Mouse (Mus musculus): ENCODE results near the gene Wfdc8. TPM values are rescaled to one million over a fixed set of nuclear protein-coding genes. Genes with fewer than 3 reads are reported as not detected.

Gene Wfdc8
- total RNA-seq (2023), result not detected

DNA sequence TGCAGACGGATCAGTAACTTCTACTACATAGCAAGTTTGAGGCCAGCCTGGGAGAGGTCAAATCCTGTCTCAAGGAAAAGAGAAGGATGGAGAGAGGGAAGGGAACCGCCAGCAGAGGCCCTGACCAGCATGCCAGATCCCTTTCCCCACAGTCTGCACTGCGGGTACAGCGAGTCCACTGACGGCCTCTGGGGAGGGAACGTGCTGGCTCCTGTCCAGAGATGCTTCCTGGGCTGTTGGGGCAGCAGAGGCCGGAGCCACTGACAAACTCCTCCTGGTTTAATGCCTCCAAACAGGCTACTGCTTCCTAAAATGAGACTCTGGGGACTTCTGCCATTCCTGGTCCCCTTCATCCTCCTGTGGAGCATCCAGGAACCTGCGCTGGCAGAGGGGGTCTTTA, at the start of gene Wfdc8, which contains the start of gene Wfdc6b:
TSS of gene Wfdc8 (minus strand) at position 156 of the 400 bp plus-strand sequence.
TSS of gene Wfdc6b (plus strand) at position 52 of the 400 bp plus-strand sequence.

DNA sequence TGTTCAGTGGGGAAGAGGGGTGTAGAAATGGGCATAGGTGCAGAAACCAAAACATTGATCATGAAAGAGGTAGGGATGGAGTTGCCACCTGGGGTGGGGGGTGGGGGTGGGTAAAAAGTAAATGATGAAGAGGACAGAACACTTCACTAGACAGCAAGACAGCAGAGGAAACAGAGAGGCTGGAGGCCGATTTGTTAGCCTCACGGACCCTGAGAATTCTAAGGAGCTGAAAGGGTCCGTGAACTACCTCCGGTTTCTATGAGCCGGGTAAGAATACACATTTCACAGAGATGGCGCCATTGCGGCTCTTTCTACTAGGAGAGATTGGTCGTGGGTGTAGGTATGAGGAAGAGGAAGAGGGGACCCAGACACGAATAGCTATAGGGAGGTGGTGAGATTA, 43.1 kb upstream of the Wfdc8 start, which contains the start of gene Wfdc9:
TSS of gene Wfdc9 (minus strand) at position 101 of the 400 bp plus-strand sequence.

DNA sequence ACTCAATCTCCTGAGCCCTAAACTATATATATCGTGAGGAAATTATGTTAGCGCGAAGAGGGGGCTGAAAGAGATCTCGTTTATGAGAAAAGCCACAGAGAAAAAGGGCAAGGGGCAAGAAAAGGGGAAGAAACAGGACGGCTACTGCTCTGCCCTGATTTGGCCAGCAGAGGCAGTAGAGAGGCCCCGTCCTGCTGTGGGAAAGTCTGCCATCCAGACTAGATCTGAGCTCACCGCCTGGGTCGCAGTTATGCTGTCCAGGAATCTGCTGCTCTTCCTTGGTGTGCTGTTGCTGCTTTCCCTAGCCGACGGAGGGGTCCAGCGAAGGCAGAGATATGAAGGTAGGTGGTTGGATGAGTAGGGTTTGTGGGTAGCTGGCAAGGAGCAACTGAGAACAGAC, 42.4 kb upstream of the Wfdc8 start, which contains the start of gene Wfdc10:
TSS of gene Wfdc10 (plus strand) at position 189 of the 400 bp plus-strand sequence.

DNA sequence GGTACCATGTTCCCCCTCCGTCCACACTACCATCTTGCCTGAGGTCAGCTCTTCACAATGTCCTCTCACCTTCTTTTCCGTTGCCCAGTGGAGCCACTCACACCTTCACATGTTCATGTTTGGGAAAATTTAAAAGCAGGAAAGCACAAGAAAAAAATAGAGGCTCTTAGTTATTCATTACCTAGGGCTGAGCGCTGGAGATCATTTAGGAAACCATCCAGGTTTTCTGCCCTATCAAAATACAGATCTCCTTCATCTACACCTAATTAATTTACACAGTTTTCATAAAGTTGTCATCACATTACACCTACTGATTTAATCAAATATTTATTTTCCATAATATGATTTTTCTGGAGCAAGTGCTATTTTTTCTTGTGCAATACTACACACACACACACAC, 25.3 kb upstream of the Wfdc8 start, which contains the start of gene Wfdc16:
TSS of gene Wfdc16 (minus strand) at position 101 of the 400 bp plus-strand sequence.

DNA sequence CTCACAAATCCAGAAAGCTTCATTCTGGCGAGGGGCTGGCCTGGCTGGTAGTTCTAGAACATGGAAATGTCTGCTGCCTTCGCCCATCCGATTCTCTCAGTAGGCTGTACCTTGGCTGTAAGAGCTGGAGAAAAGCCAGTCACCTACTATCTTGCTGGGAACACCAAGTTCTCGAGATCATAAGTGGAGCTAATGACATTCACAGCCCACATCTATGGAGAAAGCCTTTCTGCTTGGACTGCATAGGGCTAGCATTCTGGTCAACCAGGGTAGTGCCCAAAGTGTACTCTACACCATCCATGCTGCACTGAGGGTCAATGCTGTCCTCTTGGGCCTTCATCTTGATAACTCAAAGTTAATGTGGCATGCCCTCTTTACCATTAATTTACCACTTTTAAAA, 19.9 kb downstream of the Wfdc8 start, which contains the start of gene Eppin:
TSS of gene Eppin (minus strand) at position 101 of the 400 bp plus-strand sequence.

DNA sequence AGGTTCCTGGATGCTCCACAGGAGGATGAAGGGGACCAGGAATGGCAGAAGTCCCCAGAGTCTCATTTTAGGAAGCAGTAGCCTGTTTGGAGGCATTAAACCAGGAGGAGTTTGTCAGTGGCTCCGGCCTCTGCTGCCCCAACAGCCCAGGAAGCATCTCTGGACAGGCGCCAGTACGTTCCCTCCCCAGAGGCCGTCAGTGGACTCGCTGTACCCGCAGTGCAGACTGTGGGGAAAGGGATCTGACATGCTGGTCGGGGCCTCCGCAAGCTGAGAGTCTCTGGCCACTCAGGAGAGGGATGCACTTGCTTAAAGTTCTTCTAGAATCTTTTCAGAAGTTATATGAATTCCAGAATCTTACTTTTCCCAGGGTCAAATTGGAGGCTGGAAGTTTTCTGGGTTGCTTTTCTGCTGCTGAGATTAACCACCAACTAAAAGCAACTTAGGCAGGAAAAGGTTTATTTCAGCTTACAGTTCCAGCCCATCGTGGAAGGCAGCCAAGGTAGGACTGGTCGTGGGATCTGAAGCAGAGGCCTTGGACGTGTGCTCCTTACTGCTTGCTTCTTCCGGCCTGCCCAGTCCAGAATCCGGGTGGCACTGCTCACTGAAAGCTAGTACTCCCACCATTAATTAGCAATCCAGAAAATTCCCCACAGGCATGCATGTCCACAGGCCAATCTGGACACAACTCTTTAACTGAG, 28.3 kb downstream of the Wfdc8 start, which contains the start of gene Wfdc6a:
TSS of gene Wfdc6a (minus strand) at position 423 of the 701 bp plus-strand sequence.

DNA sequence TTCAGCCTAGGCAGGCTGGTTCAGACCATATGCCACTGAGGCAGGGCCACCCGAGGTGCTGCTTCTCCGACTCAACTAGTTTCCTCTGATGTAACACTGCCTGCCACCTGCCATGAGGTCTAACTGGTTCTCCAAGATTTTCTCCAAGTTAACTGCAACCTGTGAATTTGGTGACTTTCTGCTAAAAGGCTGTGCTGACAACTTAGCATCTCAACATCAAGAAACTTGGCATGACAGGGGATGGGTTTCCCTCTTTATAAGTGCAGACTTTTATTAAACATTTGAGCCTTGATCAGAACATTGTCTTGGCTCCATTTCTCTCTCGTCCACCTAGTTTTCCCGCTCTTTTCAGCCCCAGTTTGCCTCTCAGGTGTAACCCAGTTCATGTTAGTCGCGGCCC, 40.1 kb downstream of the Wfdc8 start, which contains the start of gene Spint3:
TSS of gene Spint3 (minus strand) at position 101 of the 400 bp plus-strand sequence.

DNA sequence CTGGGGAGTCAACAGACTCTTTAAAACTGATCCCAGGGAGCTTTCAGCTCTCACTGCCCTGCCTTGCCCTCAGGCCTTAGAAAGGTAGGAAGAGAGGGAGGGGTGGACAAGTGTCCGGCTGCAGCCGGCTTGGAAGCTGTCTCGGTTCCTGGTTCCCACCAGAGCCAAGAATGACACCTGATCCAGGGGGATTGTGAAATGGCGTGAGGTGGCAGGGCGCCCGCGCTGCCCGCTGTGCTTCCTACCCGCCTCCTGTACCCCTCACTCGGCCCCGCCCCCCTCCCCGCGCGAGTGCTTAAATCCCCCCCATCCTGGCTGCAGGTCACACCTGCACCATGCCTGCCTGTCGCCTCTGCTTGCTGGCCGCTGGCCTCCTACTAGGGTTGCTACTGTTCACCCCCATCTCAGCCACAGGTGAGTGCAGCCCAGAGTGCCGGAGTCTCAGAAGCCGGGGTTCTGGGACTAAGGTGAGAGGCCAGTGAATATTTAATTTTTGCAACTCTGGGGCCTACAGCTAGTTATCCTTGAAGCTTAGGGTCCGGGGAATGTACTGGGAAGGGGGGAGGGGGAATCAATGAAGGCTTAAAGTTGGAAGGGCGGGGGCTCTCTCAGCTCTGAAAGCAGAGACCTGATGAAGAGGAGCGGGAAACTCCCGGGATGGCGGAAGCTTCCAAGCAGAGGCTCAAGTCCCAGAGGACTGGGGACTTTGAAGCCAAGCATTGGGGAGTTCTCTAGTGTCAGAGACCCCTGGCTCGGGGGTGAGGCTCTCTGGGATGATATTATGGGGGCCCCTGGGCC, 50.8 kb downstream of the Wfdc8 start, which contains the start of gene Wfdc2:
TSS of gene Wfdc2 (plus strand) at position 23 of the 798 bp plus-strand sequence.

Other genes starting within 250 kb of the Wfdc8 start
- 100 to 1,000 TPM; 591 to 696 TPM for gene Slpi, start 224.5 kb downstream of the Wfdc8 start, total RNA-seq (2023)
- gene Rbpjl, start 210.5 kb downstream of the Wfdc8 start, total RNA-seq (2023), result not detected
- gene Matn4, start 208.5 kb downstream of the Wfdc8 start, total RNA-seq (2023), result not detected
- gene Sdc4, start 169.7 kb downstream of the Wfdc8 start, total RNA-seq (2023), result 1 to 10 TPM; 2.4 to 3.9 TPM
- 10 to 100 TPM; 28.4 to 36.4 TPM for gene Sys1, start 156.7 kb downstream of the Wfdc8 start, total RNA-seq (2023)
- gene Gm20458, start 152.7 kb downstream of the Wfdc8 start, total RNA-seq (2023), result 1 to 10 TPM in 1 of 2 experiments, under 1 TPM in 1; 0.97 to 3.1 TPM
- not detected for gene Trp53tg5, start 139.9 kb downstream of the Wfdc8 start, total RNA-seq (2023)
- gene Dbndd2, start 127.5 kb downstream of the Wfdc8 start, total RNA-seq (2023), result 1 to 10 TPM; 1.0 to 2.2 TPM
- gene Pigt, start 116.1 kb downstream of the Wfdc8 start, total RNA-seq (2023), result 10 to 100 TPM; 45.7 to 55.1 TPM
- gene Wfdc2, start 51.2 kb downstream of the Wfdc8 start, total RNA-seq (2023), result not detected
- not detected for gene Spint3, start 40.2 kb downstream of the Wfdc8 start, total RNA-seq (2023)
- gene Wfdc6a, start 28.2 kb downstream of the Wfdc8 start, total RNA-seq (2023), result not detected
- not detected for gene Eppin, start 20.0 kb downstream of the Wfdc8 start, total RNA-seq (2023)
- gene Wfdc6b, start 104 bp downstream of the Wfdc8 start, total RNA-seq (2023), result not detected
- gene Wfdc16, start 25.2 kb upstream of the Wfdc8 start, total RNA-seq (2023), result not detected
- 10 to 100 TPM in 1 of 2 experiments, 1 to 10 TPM in 1; 8.8 to 13.0 TPM for gene Wfdc10, start 42.4 kb upstream of the Wfdc8 start, total RNA-seq (2023)
- not detected for gene Wfdc9, start 43.0 kb upstream of the Wfdc8 start, total RNA-seq (2023)
- gene Wfdc11, start 60.5 kb upstream of the Wfdc8 start, total RNA-seq (2023), result not detected
- not detected for gene Wfdc13, start 71.5 kb upstream of the Wfdc8 start, total RNA-seq (2023)
- gene Spint4, start 84.9 kb upstream of the Wfdc8 start, total RNA-seq (2023), result not detected
- gene Spint5, start 101.7 kb upstream of the Wfdc8 start, total RNA-seq (2023), result not detected
- not detected for gene Wfdc3, start 132.3 kb upstream of the Wfdc8 start, total RNA-seq (2023)
- gene Dnttip1, start 132.4 kb upstream of the Wfdc8 start, total RNA-seq (2023), result 10 to 100 TPM; 32.0 to 40.8 TPM
- 100 to 1,000 TPM; 109 to 112 TPM for gene Ube2c, start 156.3 kb upstream of the Wfdc8 start, total RNA-seq (2023)
- gene Tnnc2, start 166.3 kb upstream of the Wfdc8 start, total RNA-seq (2023), result not detected
- gene Snx21, start 172.2 kb upstream of the Wfdc8 start, total RNA-seq (2023), result 1 to 10 TPM; 2.9 to 3.7 TPM
- gene Acot8, start 191.3 kb upstream of the Wfdc8 start, total RNA-seq (2023), result 10 to 100 TPM; 47.9 to 53.1 TPM
- gene Zswim3, start 191.5 kb upstream of the Wfdc8 start, total RNA-seq (2023), result 1 to 10 TPM; 3.1 to 3.2 TPM
- gene Zswim1, start 209.1 kb upstream of the Wfdc8 start, total RNA-seq (2023), result 1 to 10 TPM; 3.2 to 5.0 TPM
- not detected for gene Spata25, start 214.9 kb upstream of the Wfdc8 start, total RNA-seq (2023)
- 100 to 1,000 TPM; 141 to 211 TPM for gene Ctsa, start 219.2 kb upstream of the Wfdc8 start, total RNA-seq (2023)
- gene Neurl2, start 219.8 kb upstream of the Wfdc8 start, total RNA-seq (2023), result 1 to 10 TPM; 1.7 to 3.7 TPM
- gene Pltp, start 244.1 kb upstream of the Wfdc8 start, total RNA-seq (2023), result 1 to 10 TPM; 5.4 to 5.7 TPM